Mouse (Mus musculus) adrenal gland, adult 2 months (tissue): ENCODE measurements around the gene Gm49353. TPM values are rescaled to one million over a fixed set of nuclear protein-coding genes. Genes with fewer than 3 reads are reported as not detected.

Experiments
- DNase-seq: peaks from one replicate; pipeline ENCODE4 v3.0.0; 2021
- long read RNA-seq: library from polyadenylated mRNA; stranded (forward); transcript quantifications from one replicate; pipeline ENCODE4 v2.0.0, GENCODE M21; 2021
- polyA plus RNA-seq: library from polyadenylated mRNA; depleted of rRNA; stranded (reverse); fragments of >200 nt; gene quantifications from 2 replicates; pipeline ENCODE4 v1.2.3, GENCODE M21; 2012; rRNA removed
- total RNA-seq, 2 experiments: library from RNA; stranded (reverse); gene quantifications; 2 replicates each; pipeline ENCODE4 v1.2.3; 2021

The Gm49353 gene
- total RNA-seq (1 to 10 TPM; 1.6 to 2.4 TPM), polyA plus RNA-seq (not detected in 2 replicates)
- long read RNA-seq = 0 reads

GRCm38 (mm10) chr10:29198642-29199041 is at the start of gene Gm49353:
Gene Gm49353 (plus strand): TSS chr10:29198954.
- DNase-seq = no peak

DNA sequence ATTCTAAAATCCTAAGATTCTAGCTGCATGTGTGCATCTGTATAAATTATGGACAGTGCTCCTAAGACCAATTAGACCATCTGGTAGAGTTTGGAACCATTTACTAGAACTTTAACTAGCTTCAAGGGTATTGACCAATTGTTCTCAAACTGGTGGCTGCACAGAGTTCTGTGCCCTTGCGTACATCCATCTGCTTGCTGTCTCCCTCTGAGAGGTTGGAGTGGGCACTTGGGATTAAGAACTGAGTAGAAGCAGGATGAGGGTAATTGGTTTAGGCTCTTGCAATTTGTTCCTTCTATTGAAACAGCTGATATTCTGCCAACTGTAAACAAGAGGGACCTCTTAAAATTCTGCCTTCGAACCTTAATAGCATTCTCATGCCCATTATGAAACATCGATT is 43.5 kb upstream of the Gm49353 start:
- DNase-seq = no peak

DNA sequence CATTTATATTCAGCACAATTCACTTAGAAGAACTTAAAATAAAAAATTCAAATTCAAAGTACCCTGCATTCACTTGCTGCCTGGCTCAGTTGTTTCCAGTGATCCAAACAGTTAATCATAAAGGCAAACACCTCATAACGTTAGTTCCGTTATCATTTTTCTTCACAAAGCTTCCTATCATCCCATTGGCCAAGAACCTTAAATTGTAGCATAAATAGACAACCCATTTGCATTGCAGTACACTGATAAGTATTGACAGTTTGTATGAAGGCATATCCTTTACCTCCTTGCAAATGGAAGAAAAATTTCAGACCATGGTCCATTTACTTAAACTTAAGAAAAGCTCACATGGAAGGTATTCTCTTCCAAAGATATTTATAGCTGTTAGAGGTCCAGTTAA is 37.1 kb upstream of the Gm49353 start:
- DNase-seq = no peak

- no peak for DNase-seq
Observed at GRCm38 (mm10) chr10:29173778-29174177, 25.0 kb upstream of the Gm49353 start.

GRCm38 (mm10) chr10:29175656-29176055 is 23.1 kb upstream of the Gm49353 start:
- no peak for DNase-seq

GRCm38 (mm10) chr10:29176881-29177280 is 21.9 kb upstream of the Gm49353 start:
- no peak for DNase-seq

- peak; percentile 59 for DNase-seq
Observed at GRCm38 (mm10) chr10:29178003-29178402, 20.8 kb upstream of the Gm49353 start.

DNA sequence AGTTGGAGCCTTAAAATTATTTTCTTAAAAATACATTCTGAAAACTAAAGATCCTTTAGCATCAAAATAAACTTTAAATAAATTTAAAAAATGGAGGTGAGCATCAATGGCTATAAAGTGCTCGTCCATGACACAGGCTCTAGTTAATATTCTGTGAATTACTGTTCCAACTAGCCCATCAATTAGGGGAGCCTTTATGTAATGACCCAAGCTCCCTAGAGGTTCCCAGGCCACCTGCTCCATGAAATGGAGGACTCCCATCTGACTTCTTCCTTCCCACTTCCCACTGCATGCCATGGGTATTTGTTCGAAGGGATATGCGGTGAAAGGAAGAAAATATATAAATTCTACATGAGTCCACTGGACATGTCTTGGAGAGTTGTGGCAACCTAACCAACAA is 18.5 kb upstream of the Gm49353 start:
- DNase-seq = no peak

- DNase-seq = no peak
Observed at GRCm38 (mm10) chr10:29181046-29181445, 17.7 kb upstream of the Gm49353 start.

DNA sequence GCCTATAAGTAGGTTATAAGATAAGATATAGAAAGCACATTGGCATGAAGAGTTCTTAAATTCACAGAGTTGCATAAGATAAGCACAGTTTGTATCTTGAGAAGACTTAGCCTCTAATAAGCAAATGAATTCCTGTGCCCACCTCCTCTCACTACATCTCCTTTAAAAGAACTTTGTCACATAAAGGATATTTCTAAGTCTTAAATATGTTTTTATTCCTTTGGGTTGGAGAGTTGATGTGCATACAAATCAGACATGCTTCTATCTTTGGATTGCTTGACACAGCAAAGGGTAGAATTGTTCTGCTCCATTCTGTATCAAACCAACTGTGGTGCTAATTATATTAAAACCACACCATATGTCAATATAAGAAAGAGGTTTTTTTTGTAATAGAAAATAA is 5.0 kb upstream of the Gm49353 start:
- DNase-seq = no peak

DNA sequence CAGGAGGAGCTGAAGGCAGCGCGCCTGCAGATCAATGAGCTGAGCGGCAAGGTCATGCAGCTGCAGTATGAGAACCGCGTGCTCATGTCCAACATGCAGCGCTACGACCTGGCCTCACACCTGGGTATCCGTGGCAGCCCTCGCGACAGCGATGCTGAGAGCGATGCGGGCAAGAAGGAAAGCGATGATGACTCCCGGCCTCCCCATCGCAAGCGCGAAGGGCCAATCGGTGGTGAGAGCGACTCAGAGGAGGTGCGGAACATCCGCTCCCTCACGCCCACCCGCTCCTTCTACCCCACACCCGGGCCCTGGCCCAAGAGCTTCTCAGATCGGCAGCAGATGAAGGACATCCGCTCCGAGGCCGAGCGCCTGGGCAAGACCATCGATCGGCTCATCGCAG is 1.9 kb upstream of the Gm49353 start:
- no peak for DNase-seq

DNA sequence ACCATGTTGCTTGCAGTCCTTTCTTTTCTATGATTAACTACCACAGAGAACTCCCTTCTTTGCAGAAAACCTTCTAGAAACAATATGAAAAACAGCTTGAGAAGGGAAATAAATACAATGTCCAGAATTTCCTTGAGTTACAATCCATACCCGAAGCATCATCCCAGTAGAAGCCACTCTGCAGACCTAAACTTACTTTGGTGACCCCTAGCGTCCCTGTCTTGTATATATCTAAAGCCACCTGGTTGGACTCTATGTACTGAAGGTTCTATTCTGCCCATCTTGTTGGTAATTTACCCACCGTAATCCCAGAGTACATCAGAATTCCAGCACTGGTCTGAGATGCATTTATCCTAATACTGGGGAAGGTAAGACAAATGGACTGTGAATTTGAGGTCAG is 1.1 kb downstream of the Gm49353 start:
- DNase-seq = no peak

DNA sequence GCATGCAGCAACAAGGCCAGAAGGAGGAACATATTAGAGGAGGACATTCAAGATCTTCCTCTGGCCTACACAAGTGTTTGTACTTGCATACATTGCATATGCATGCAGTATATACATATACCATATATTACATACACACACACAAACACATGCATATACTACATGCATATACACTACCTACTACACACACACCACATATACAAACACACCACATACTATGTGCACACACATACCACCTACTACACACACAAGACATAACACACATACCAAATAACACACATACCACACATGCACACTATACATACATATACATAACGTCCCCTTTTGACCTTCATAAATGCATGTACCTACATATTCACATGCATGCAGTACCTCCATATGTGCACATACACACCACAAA is 1.9 kb downstream of the Gm49353 start:
- DNase-seq = no peak

DNA sequence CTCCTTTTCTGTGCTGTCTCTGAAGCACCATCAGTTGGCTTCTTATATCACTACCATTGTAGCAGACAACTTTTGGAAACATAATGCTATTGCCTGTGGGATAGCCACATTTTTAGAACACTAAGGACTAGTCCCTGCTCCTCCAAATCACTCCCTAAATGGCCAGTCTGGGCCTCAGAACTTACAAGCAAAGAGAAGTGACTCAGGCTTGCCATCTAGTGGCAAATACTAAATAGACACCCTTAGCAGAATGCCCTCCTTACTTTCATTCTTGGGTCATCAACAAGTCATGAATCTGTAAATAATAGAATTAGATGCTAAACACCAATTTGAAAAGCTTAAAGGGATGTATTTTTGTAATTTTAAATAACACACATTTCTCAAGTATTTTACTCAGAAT is 8.0 kb downstream of the Gm49353 start:
- DNase-seq = no peak

- no peak for DNase-seq
Observed at GRCm38 (mm10) chr10:29208735-29209134, 10.0 kb downstream of the Gm49353 start.

DNA sequence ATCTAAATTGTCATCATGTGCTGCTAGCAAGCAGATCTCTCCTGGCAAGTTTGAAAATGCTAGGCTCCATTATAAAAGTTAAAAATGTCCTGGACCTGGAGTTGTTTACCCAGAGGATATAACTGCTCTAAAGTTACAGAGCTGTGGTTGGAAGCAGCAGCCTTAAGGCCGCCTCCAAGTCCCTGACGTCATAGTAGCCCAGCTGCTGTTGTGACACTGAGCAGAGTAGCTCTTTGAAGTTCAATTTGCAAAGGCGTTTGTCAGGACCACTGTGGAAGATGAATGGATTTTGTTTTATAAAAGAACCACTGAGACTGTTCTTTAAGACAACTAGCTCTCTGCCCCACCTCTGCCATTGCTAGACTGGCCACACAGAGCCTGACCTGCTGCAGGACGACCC is 12.7 kb downstream of the Gm49353 start, which contains the start of gene 9330159F19Rik:
9330159F19Rik (plus strand) TSS at position 154 of the 400 bp plus-strand sequence.
- peak; percentile 19 for DNase-seq

DNA sequence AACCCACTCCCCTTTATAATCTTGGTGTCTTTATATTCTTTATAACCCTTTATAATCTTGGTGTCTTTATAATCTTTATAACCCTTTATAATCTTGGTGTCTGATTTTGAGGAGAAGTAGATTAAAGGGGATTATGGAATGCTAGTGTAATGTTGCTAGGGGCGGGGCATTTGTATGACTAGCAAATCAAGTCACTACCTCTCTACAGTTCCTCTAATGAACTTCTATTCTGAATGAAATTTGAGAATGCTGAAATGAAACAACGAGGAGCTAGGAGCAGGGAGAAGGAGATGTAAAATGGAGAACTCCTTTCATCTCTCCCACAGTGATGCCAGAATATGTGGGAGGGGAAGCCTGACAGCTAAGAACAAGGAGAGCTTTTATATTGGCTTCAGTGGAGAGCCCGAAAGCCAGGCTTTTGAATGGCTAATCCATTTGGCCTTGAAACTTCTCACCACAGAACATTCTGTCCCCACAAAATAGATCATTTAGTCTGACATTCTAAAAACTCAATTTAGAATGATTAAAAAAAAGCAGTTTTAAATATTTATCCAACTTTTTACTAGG is 14.9 kb downstream of the Gm49353 start:
- DNase-seq = no peak

DNA sequence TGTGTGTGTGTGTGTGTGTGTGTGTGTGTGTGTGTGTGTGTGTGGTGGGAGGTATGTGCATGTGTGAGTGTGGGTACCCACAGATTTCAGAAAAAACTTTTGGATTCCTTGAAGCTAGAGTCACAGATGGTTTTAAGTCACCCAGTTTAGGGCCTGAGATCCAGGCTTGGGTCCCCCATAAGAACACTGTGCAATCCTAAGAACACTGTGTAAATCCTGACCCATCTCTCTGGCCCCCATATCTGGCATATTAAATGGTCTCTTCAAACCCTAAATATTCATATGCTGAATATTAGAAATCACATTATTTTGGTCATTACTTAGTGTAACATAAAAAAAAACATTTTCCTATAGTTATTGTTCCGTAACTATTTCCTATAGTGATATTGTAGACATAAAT is 18.2 kb downstream of the Gm49353 start:
- no peak for DNase-seq

DNA sequence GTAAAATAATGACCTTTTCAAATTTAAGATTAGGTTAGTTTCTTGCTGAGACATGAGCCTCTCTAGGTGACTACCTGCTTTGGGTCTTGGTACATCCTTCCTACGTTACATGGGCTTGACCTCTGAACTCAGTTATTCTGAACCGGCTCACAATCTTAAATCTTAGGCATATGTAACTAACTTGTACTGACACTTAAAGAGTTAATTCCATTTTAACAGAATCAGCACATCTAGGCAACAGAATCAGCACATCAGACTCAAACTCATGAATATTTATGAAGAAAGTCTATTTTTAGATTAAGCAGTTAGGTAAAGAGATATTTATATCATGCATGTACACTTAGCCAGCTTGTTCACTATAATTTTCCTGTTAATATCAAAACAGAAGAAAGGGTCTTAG is 18.7 kb downstream of the Gm49353 start:
- DNase-seq = no peak

DNA sequence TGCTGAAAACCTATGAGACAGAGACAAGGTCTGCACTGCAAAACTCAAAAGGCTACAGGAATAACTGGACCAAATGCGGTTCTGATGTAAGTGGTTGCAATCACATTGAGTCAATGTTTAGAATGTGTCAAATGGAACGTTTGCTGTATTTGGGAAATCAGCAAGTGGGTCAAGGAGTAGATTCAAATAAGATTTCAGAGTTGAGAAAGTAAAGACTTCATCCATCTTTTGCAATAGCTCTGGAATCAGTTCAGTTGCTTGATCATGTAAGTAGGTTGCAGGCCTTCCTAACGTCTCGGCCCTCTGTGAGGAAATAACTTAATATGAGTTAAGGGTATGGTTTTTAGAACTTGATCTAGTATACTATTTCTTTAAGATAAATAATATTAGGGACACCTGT is 26.6 kb downstream of the Gm49353 start:
- no peak for DNase-seq

- DNase-seq = no peak
Observed at GRCm38 (mm10) chr10:29231208-29231607, 32.5 kb downstream of the Gm49353 start.
